28 mouse cellular contexts compared by ENCODE assay signal in the genomic region with DNA sequence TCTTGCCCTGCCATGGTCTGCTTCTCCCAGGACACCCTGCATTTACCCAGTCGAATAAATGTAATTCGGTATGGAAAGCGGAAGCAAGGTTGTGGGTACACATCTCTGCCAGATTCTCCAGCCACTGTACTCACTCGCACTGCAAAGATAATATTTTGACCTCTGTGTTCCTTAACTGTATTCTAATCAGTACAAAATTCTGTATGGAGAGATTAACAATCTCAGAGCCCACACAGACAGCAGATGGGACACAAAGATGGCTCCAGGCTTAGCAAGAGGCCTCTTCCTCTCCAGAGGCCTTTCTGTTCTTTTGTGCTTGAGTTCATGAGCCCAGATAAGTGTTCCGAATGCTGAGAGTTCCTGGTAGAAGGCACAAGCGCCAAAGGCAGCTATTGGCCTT. TPM values are rescaled to one million over a fixed set of nuclear protein-coding genes. Genes with fewer than 3 reads are reported as not detected.
"Had no signal": no experiment of that assay in that cellular context is flagged by ENCODE, and none has a peak within 500 bp of the region (broad histone marks: within the 10 kb centered on the region; RNA-seq: fewer than 3 reads in every experiment).

No protein-coding gene starts in this region.

- H3K27ac ChIP-seq: heart, embryonic 10.5 days; heart, embryonic 13.5 days; heart, embryonic 15.5 days; hindbrain, embryonic 13.5 days; hindbrain, embryonic 15.5 days; hindbrain, postnatal 0 days; kidney, embryonic 15.5 days; kidney, postnatal 0 days; layer of hippocampus, adult 2 months; left cerebral cortex, adult 2 months; limb, embryonic 13.5 days; liver, embryonic 13.5 days had no signal

- ATAC-seq: hindbrain, postnatal 0 days; intestine, embryonic 15.5 days had no signal

- H3K4me2 ChIP-seq: heart, embryonic 13.5 days; heart, embryonic 15.5 days; hindbrain, embryonic 13.5 days; hindbrain, embryonic 15.5 days; intestine, embryonic 15.5 days; kidney, embryonic 15.5 days; limb, embryonic 13.5 days; liver, embryonic 11.5 days; liver, embryonic 13.5 days had no signal

- H3K9ac ChIP-seq: heart, embryonic 13.5 days; heart, embryonic 15.5 days; hindbrain, embryonic 13.5 days; hindbrain, embryonic 15.5 days; intestine, embryonic 15.5 days; kidney, embryonic 15.5 days; limb, embryonic 13.5 days; liver, embryonic 13.5 days had no signal

- H3K27me3 ChIP-seq: heart, embryonic 13.5 days; heart, embryonic 15.5 days; hindbrain, embryonic 13.5 days; hindbrain, embryonic 15.5 days; intestine, embryonic 15.5 days; kidney, embryonic 15.5 days; limb, embryonic 13.5 days; liver, embryonic 13.5 days had no signal

- H3K4me1 ChIP-seq: intestine, embryonic 15.5 days had no signal

- H3K36me3 ChIP-seq: heart, embryonic 10.5 days; heart, embryonic 15.5 days; intestine, embryonic 15.5 days; liver, embryonic 13.5 days had no signal

- H3K4me3 ChIP-seq: heart, embryonic 10.5 days; heart, embryonic 13.5 days; heart, embryonic 15.5 days; hindbrain, embryonic 13.5 days; hindbrain, embryonic 15.5 days; intestine, embryonic 15.5 days; kidney, embryonic 15.5 days; layer of hippocampus, adult 2 months; left cerebral cortex, adult 2 months; limb, embryonic 13.5 days; liver, embryonic 13.5 days had no signal

- DNase-seq: gastrocnemius, postnatal 14 days; gastrocnemius, postnatal 36 days; heart, adult 18-20 months; heart, postnatal 14 days; heart, postnatal 36 days; kidney, adult 11 months; kidney, adult 2 months; kidney, adult 9 months; kidney, postnatal 25 days; kidney, postnatal 4 days; liver; liver, embryonic 13.5 days had no signal

- H3K9me3 ChIP-seq: heart, embryonic 10.5 days; heart, embryonic 13.5 days; heart, embryonic 15.5 days; hindbrain, embryonic 13.5 days; hindbrain, embryonic 15.5 days; intestine, embryonic 15.5 days; kidney, embryonic 15.5 days; limb, embryonic 13.5 days; liver, embryonic 13.5 days had no signal

RNA-seq across cellular contexts. Expression of a gene that starts 37.8 kb away (rescaled TPM):
- polyA plus RNA-seq: gonadal fat pad, adult 2 months; heart, embryonic 10.5 days; heart, embryonic 13.5 days; heart, embryonic 15.5 days; heart, postnatal 0 days; intestine, embryonic 15.5 days; kidney, adult 2 months; kidney, embryonic 15.5 days; kidney, postnatal 0 days; limb, embryonic 11.5 days; liver, embryonic 11.5 days; liver, embryonic 13.5 days had no signal
